Mouse (Mus musculus): ENCODE measurements around the gene 6030498E09Rik. TPM values are rescaled to one million over a fixed set of nuclear protein-coding genes. Genes with fewer than 3 reads are reported as not detected.

6030498E09Rik gene
- polyA plus RNA-seq (2014; fragmentation: Illumina TruSeq; extraction: RNeasy Lipid Tissue Mini Kit (QIAGEN cat#74804); ENCODE audit: low read depth, low replicate concordance), result 0.87 TPM

GRCm38 (mm10) chrX:38772478-38772877, at the start of gene 6030498E09Rik:
Gene 6030498E09Rik (plus strand): TSS chrX:38772671.

Other genes starting within 250 kb of the 6030498E09Rik start
- gene Cul4b, start 196.5 kb upstream of the 6030498E09Rik start, polyA plus RNA-seq (2014; fragmentation: Illumina TruSeq; extraction: RNeasy Lipid Tissue Mini Kit (QIAGEN cat#74804); ENCODE audit: low read depth, low replicate concordance), result 202 TPM
- gene Mcts1, start 172.1 kb upstream of the 6030498E09Rik start, polyA plus RNA-seq (2014; fragmentation: Illumina TruSeq; extraction: RNeasy Lipid Tissue Mini Kit (QIAGEN cat#74804); ENCODE audit: low read depth, low replicate concordance), result 19.2 TPM
- gene C1galt1c1, start 137.6 kb upstream of the 6030498E09Rik start, polyA plus RNA-seq (2014; fragmentation: Illumina TruSeq; extraction: RNeasy Lipid Tissue Mini Kit (QIAGEN cat#74804); ENCODE audit: low read depth, low replicate concordance), result 9.4 TPM